Mouse (Mus musculus): ENCODE measurements around the gene Sema3e. TPM values are rescaled to one million over a fixed set of nuclear protein-coding genes. Genes with fewer than 3 reads are reported as not detected.

Sema3e gene
- polyA plus RNA-seq (2014; fragmentation: Illumina TruSeq; extraction: RNeasy Lipid Tissue Mini Kit (QIAGEN cat#74804); ENCODE audit: insufficient read depth, low read depth, low replicate concordance), result 12.4 TPM

DNA sequence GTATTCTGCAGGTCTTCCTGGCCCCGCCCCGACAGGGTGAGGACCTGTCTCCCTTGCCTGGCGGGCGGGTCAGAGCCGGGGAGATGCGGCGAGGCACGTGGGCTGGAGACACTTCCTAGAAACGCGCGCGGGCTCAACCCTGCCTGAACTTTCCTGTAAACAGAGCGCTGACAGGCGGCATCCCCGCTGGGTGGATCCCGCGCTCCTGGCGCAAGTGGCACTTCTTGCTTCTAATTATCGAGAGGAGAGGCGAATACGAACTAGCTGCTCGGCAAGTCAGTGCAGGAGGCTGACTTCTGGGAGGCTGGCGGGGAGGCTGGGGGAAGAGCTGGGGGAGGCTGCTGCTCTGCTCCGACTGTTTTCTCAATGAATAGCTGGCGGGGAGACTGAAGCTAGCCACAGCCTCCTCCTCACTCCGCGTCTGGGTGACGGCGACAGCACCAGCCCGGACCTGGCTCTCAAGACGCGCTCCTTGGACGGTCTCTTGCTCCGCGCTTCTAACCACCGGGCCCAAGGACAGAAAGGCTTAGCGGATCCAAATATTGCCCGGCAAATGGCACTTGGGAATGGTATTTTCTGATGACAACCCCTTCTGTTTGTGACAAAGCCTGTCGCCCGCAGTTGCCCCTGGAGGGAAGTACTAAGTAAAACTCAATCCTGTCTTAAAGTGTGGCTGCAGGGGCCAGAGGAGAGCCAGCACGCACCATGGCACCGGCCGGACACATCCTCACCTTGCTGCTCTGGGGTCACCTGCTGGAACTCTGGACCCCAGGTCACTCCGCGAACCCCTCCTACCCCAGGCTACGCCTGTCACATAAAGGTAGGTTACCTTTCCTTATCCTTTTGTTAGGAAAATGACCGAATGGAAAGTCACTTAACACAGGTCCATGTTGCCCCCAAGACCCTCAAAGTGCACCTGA, at the start of gene Sema3e:
Sema3e (plus strand) TSS at position 72 of the 920 bp plus-strand sequence.

Other genes starting within 250 kb of the Sema3e start
- gene Speer3, start 233.7 kb upstream of the Sema3e start, polyA plus RNA-seq (2014; fragmentation: Illumina TruSeq; extraction: RNeasy Lipid Tissue Mini Kit (QIAGEN cat#74804); ENCODE audit: insufficient read depth, low read depth, low replicate concordance), result not detected

Measured in lung, adult 10 weeks (tissue).